Mouse (Mus musculus) embryonic facial prominence, embryonic 10.5 days (tissue): ENCODE data around the gene Tbc1d2b. TPM values are rescaled to one million over a fixed set of nuclear protein-coding genes. Genes with fewer than 3 reads are reported as not detected.
A peak's percentile ranks its signal among the peaks of the same experiment; 100 is the strongest.

Experiments used
- DNase-seq: peaks from one replicate; pipeline ENCODE4 v3.0.0-alpha.2; 2017; ENCODE audit warnings: low spot score
- H3K27ac ChIP-seq: fragments of 300-500 bp; sonication (generic); replicated peaks from 2 replicates; pipeline ENCODE4 v1.5.1; 2016; ENCODE audit warnings: mild to moderate bottlenecking
- H3K27me3 ChIP-seq: fragments of 300-500 bp; sonication (generic); replicated peaks from 2 replicates; pipeline ENCODE4 v1.6.1; 2016; ENCODE audit warnings: low read depth, mild to moderate bottlenecking; ENCODE audit not compliant: poor library complexity, severe bottlenecking
- H3K36me3 ChIP-seq: fragments of 300-500 bp; sonication (generic); replicated peaks from 2 replicates; pipeline ENCODE4 v1.6.1; 2016; ENCODE audit warnings: mild to moderate bottlenecking, moderate library complexity
- H3K4me1 ChIP-seq: fragments of 300-500 bp; sonication (generic); 2 replicates; pipeline ENCODE4 v1.6.1; 2016
- H3K4me3 ChIP-seq: fragments of 300-500 bp; sonication (generic); 2 replicates; pipeline ENCODE4 v1.5.1; 2016; ENCODE audit warnings: mild to moderate bottlenecking, moderate library complexity
- H3K9me3 ChIP-seq: fragments of 300-500 bp; sonication (generic); 2 replicates; pipeline ENCODE4 v1.6.1; 2016; ENCODE audit warnings: mild to moderate bottlenecking
- WGBS: fragments of 180-500 bp; shearing (Covaris S2); methylation state at CpG from one replicate; pipeline ENCODE4 v1.1.7; 2016; 5-methylcytosine and 5-hydroxymethylcytosine counted together
- polyA plus RNA-seq: library from polyadenylated mRNA; unstranded; fragments of >200 nt; fragmentation: Nextera tagmentation; extraction: Ambion mirVana; gene quantifications from 2 replicates; pipeline ENCODE4 v1.2.1, GENCODE M21; 2016

The Tbc1d2b gene
- polyA plus RNA-seq, 1 experiment from 2014 or later, result 8.8 TPM

DNA sequence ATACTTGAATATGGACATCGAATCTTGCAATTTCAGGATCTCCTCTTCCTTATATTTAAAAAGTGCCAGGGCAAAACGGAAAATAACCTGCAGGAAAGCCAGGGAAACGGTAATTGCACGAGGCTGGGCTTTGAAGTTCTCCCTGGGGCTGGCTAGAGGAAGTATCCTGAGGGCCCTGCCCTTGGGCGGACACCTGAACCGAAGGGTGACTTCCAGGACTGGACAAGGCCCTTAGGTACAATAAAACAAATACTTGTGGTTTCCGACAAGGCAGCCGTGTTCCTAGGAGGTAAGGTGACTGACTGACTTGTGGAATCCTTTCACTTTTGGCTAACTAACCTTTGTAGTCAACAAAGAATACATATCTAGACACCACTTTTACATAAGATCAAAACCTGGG is 62.8 kb downstream of the Tbc1d2b start:
- H3K9me3 ChIP-seq, result no peaks in the 10 kb centered on the region
- no peaks in the 10 kb centered on the region for H3K4me1 ChIP-seq
- no peaks in the 10 kb centered on the region for H3K27me3 ChIP-seq
- 89% methylated on average over 8 of the region's 8 CpGs for WGBS
- H3K4me3 ChIP-seq, result no peak overlapping the region
- no peak overlapping the region for H3K27ac ChIP-seq
- peaks cover 42% of the 10 kb centered on the region for H3K36me3 ChIP-seq
- no peak for DNase-seq

GRCm38 (mm10) chr9:90206500-90206899 is 64.1 kb downstream of the Tbc1d2b start:
- H3K9me3 ChIP-seq, result no peaks in the 10 kb centered on the region
- H3K4me1 ChIP-seq, result peaks cover 3% of the 10 kb centered on the region; the same call in 1 of the 2 replicates
- H3K4me3 ChIP-seq, result no peak overlapping the region
- H3K27me3 ChIP-seq, result no peaks in the 10 kb centered on the region
- WGBS, result 45% methylated on average over 2 of the region's 2 CpGs
- peak; percentile 81 for DNase-seq
- H3K36me3 ChIP-seq, result peaks cover 53% of the 10 kb centered on the region
- no peak overlapping the region for H3K27ac ChIP-seq

DNA sequence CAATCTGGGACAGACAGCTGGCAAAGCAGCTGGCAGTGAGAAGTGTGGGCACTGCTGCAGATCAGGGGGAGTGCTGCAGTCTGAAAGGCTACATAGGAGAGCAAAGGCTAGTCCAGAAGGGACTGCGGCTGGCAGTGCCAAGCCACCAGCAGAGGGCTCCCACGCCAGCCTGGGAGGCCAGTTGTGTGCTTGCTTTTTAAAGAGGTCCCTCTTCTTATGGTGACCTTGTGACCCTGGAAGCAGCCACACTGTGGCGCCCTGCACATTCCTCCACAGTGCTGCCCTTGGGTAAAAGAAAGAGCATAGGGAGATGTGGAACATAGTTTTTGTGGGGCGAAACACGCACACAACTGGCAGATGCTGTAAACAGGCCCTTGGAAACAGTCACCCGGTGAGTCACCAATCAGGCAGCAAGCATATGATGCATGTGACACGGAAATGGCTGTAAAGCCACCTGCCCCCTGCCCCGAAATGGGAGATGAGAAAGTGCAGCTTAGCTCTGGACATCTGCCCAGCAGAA is 66.1 kb downstream of the Tbc1d2b start:
- H3K27me3 ChIP-seq, result no peaks in the 10 kb centered on the region
- H3K4me3 ChIP-seq, result no peak overlapping the region
- DNase-seq, result no peak
- no peak overlapping the region for H3K27ac ChIP-seq
- WGBS, result 67% methylated on average over 8 of the region's 8 CpGs
- peaks cover 61% of the 10 kb centered on the region for H3K36me3 ChIP-seq
- no peaks in the 10 kb centered on the region for H3K9me3 ChIP-seq
- H3K4me1 ChIP-seq, result peaks cover 7% of the 10 kb centered on the region

DNA sequence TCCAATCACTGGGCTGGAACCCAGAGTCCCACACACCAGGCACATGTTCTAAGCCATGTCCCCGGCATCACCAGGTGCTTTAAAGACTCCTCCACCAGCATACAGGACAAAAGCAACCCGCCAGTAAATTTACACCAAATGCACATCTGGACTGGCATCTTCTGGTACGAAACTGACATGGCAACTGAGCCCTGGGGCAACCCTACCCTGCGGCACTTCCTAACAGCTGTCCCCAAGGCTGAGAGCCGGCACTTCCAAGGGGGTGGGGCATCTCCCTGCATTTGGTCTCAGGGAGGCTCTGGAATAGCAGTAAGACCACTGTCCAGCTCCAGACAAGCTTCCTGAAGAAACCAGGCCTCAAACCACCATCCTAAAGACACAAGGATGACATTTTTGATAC is 67.4 kb downstream of the Tbc1d2b start:
- 78% methylated on average over 5 of the region's 5 CpGs for WGBS
- DNase-seq, result no peak
- no peak overlapping the region for H3K27ac ChIP-seq
- no peaks in the 10 kb centered on the region for H3K9me3 ChIP-seq
- peaks cover 69% of the 10 kb centered on the region for H3K36me3 ChIP-seq
- H3K4me1 ChIP-seq, result peaks cover 14% of the 10 kb centered on the region
- H3K27me3 ChIP-seq, result no peaks in the 10 kb centered on the region
- no peak overlapping the region for H3K4me3 ChIP-seq

DNA sequence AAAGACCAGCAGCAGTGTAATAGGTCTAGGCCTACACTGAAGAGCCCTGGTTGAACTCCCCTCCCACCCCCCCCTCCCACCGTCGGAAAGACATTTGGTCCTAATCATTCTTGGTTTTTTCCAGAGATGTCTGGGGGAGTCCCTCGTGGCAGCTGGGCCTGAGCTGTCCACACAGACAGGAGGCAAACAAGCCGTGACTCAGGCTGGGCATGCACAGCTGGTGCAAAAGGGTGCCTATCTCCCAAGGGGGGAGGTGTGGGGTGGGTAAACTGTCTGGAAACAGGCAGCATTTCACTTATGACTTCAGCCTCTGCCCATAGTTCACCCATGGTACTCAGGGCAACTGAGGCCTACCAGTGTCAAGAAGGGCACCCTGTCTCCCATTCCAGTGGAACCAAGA is 69.1 kb downstream of the Tbc1d2b start:
- no peaks in the 10 kb centered on the region for H3K27me3 ChIP-seq
- no peak overlapping the region for H3K4me3 ChIP-seq
- 50% methylated on average over 4 of the region's 4 CpGs for WGBS
- no peak overlapping the region for H3K27ac ChIP-seq
- DNase-seq, result no peak
- H3K9me3 ChIP-seq, result no peaks in the 10 kb centered on the region
- peaks cover 75% of the 10 kb centered on the region for H3K36me3 ChIP-seq
- peaks cover 15% of the 10 kb centered on the region for H3K4me1 ChIP-seq

GRCm38 (mm10) chr9:90201096-90201495 is 69.5 kb downstream of the Tbc1d2b start:
- H3K9me3 ChIP-seq, result no peaks in the 10 kb centered on the region
- H3K36me3 ChIP-seq, result peaks cover 75% of the 10 kb centered on the region

DNA sequence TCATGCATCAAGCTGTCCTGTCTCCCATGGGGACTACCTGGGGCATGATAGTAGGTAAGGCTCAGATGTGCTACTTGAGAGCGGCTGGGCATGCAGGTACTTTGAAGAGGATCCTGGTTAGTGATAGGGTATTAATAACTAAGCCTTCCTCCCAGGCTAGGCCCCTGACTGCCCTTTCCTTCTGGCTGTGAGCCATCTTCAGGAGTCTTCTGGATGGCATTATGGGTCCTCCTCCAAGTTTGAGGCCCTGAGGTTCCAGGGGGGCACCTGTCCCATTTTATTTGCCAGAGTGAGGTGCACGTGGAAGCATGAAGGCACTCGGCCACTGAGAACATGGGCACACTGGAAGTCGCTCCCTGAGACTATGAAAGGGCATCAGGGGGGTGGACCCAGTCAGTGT is 70.1 kb downstream of the Tbc1d2b start:
- H3K27ac ChIP-seq, result no peak overlapping the region
- no peaks in the 10 kb centered on the region for H3K27me3 ChIP-seq
- no peak overlapping the region for H3K4me3 ChIP-seq
- H3K36me3 ChIP-seq, result peaks cover 80% of the 10 kb centered on the region
- 95% methylated on average over 4 of the region's 4 CpGs for WGBS
- peaks cover 15% of the 10 kb centered on the region for H3K4me1 ChIP-seq
- no peaks in the 10 kb centered on the region for H3K9me3 ChIP-seq
- DNase-seq, result no peak

More at GRCm38 (mm10) chr9:90201096-90201495, 69.5 kb downstream of the Tbc1d2b start:
- Histone ChIP-seq H3K27me3 (no peaks in the 10 kb centered on the region), H3K27ac (no peak overlapping the region), H3K4me1 (peaks cover 15% of the 10 kb centered on the region), H3K4me3 (no peak overlapping the region)
- 93% methylated on average over 7 of the region's 7 CpGs for WGBS
- DNase-seq, result no peak

- WGBS, result 94% methylated on average over 18 of the region's 18 CpGs
- H3K4me1 ChIP-seq, result peaks cover 15% of the 10 kb centered on the region
- DNase-seq, result no peak
- H3K9me3 ChIP-seq, result no peaks in the 10 kb centered on the region
- H3K27me3 ChIP-seq, result no peaks in the 10 kb centered on the region
- peaks cover 84% of the 10 kb centered on the region for H3K36me3 ChIP-seq
- H3K27ac ChIP-seq, result no peak overlapping the region
- H3K4me3 ChIP-seq, result no peak overlapping the region
These were observed 71.0 kb downstream of the Tbc1d2b start for GRCm38 (mm10) chr9:90199611-90200010.

DNA sequence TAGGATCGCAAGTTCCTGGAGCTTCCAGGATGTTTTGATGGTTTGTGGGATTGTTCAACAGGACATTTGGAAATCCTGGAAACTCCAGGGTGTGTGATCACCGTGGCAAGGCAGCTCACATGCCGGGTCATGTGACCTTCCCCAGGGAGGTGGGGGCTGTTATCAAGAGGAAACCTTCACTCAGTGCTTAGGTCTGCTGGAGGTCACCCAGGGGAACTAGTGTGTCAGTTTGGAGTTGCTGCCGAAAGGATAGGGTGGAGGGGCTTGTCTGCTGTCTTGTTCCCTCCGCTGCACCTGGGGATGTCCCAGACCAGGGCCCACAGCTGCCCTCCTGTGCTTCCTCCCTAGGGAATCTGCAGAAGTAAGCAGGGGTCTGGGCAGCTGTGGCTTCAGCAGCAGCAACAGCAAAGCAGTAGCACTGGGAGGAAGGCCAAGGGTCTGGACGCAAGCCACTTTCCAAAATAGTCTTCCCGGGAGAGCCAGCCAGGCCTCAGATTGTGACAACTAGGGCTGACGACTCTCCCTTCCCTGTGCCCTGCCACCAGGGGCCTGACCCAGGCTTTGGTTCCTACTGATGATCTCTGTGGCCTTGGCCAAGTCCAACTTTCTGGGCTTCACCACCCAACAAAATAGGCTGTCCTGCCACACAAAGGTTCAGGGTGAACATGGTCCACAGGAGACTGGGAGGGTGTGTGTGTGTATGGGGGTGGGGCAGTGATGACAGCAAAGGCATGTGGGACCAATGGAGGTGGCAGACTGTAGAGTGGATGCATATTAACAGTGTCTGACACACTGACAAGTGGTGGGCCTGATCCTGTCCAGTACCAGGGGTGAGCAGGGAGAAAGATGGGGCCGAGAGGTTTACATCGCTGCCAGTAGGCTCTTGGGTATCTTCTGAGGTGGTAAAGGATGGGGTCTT is 71.8 kb downstream of the Tbc1d2b start:
- WGBS, result 70% methylated on average over 10 of the region's 10 CpGs
- DNase-seq, result no peak
- no peaks in the 10 kb centered on the region for H3K9me3 ChIP-seq
- H3K4me1 ChIP-seq, result peaks cover 15% of the 10 kb centered on the region
- H3K4me3 ChIP-seq, result no peak overlapping the region
- H3K27me3 ChIP-seq, result no peaks in the 10 kb centered on the region
- no peak overlapping the region for H3K27ac ChIP-seq
- peaks cover 84% of the 10 kb centered on the region for H3K36me3 ChIP-seq

DNA sequence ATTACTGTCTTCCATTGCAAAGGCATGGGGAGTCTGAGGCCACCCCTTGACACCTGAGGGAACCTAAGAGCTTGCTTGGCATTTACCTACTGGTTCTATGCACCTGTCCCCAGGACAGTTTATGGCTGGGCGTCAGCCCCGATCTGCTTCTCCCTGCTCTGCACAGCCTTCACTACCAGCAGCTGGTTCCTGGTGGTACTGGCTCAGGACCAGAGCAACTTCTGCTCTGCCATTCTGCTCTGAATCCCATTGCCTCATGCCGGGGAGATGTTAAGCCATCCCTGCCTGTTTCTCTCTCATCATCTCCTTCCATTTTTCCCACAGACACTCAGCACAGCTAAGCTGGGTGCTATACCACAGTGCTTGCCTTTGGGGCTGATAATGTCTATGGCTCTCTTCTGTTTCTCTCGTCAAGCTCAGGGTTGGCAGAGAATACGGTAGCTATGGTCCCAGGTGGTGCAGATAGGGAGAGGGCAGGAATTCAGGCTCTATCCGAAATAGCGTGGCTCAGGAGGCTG is 72.7 kb downstream of the Tbc1d2b start:
- 87% methylated on average over 7 of the region's 7 CpGs for WGBS
- H3K27me3 ChIP-seq, result no peaks in the 10 kb centered on the region
- H3K9me3 ChIP-seq, result no peaks in the 10 kb centered on the region
- no peak overlapping the region for H3K4me3 ChIP-seq
- peaks cover 91% of the 10 kb centered on the region for H3K36me3 ChIP-seq
- DNase-seq, result no peak
- peaks cover 15% of the 10 kb centered on the region for H3K4me1 ChIP-seq
- no peak overlapping the region for H3K27ac ChIP-seq

- H3K4me1 ChIP-seq, result peaks cover 15% of the 10 kb centered on the region
- H3K9me3 ChIP-seq, result no peaks in the 10 kb centered on the region
- peaks cover 93% of the 10 kb centered on the region for H3K36me3 ChIP-seq
- no peaks in the 10 kb centered on the region for H3K27me3 ChIP-seq
- H3K27ac ChIP-seq, result no peak overlapping the region
- H3K4me3 ChIP-seq, result no peak overlapping the region
- DNase-seq, result no peak
- 79% methylated on average over 7 of the region's 7 CpGs for WGBS
These were observed 73.4 kb downstream of the Tbc1d2b start for GRCm38 (mm10) chr9:90197116-90197665.

DNA sequence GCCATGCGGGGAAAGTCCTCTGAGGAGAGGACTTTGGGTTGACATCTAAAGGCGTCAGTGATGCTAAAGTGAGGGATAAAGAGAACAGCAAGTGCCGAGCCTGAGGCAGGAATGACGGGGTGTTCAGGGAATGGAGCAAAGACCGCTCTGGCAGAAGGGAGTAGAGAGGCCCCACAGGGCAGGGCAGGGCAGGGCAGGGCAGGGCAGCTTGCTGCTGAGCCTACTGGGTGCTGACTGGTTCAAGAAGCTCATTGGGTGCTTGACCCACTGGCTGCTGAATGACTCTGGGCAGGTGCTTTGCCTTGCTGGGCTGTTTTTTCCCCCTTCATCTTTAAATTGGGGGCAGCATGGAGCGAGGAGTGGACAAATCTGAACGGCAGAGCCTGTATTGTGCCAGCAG is 74.3 kb downstream of the Tbc1d2b start:
- no peaks in the 10 kb centered on the region for H3K9me3 ChIP-seq
- 88% methylated on average over 7 of the region's 7 CpGs for WGBS
- H3K27ac ChIP-seq, result no peak overlapping the region
- no peak for DNase-seq
- H3K27me3 ChIP-seq, result no peaks in the 10 kb centered on the region
- H3K4me3 ChIP-seq, result no peak overlapping the region
- peaks cover 10% of the 10 kb centered on the region for H3K4me1 ChIP-seq
- H3K36me3 ChIP-seq, result peaks cover 93% of the 10 kb centered on the region
